Mouse (Mus musculus) intestine, embryonic 16.5 days (tissue): ENCODE data around the gene Tfpt. TPM values are rescaled to one million over a fixed set of nuclear protein-coding genes. Genes with fewer than 3 reads are reported as not detected.
"Not testable (repeated sequence)": the region's sequence is repeated elsewhere in the genome, so short reads cannot be mapped to it uniquely, and the experiment has no call there.

Experiments
- ATAC-seq: fragments of 200-750 bp; cut with Nextera tagmentation; 2 replicates; pipeline ENCODE4 v1.8.0; 2017; ENCODE audit warnings: moderate TSS enrichment, moderate library complexity
- H3K27ac ChIP-seq: fragments of 300-500 bp; sonication (generic); 2 replicates; pipeline ENCODE4 v1.5.1; 2014; ENCODE audit warnings: mild to moderate bottlenecking, low read length
- H3K27me3 ChIP-seq: fragments of 300-500 bp; sonication (generic); replicated peaks from 2 replicates; pipeline ENCODE4 v1.6.1; 2014; ENCODE audit warnings: low read length, control low read depth, mixed read lengths; ENCODE audit not compliant: control insufficient read depth, insufficient read depth
- H3K36me3 ChIP-seq: fragments of 300-500 bp; sonication (generic); 2 replicates; pipeline ENCODE4 v1.6.1; 2014; ENCODE audit warnings: low read length, control low read depth; ENCODE audit not compliant: control insufficient read depth, insufficient read depth
- H3K4me1 ChIP-seq: fragments of 300-500 bp; sonication (generic); 2 replicates; pipeline ENCODE4 v1.6.1; 2014; ENCODE audit warnings: low read length, control low read depth, mixed read lengths; ENCODE audit not compliant: control insufficient read depth, insufficient read depth
- H3K4me2 ChIP-seq: fragments of 300-500 bp; sonication (generic); 2 replicates; pipeline ENCODE4 v1.6.1; 2014; ENCODE audit warnings: low read depth, low read length, control low read depth
- H3K4me3 ChIP-seq: fragments of 300-500 bp; sonication (generic); 2 replicates; pipeline ENCODE4 v1.5.1; 2014; ENCODE audit warnings: mild to moderate bottlenecking, low read length
- H3K9ac ChIP-seq: fragments of 300-500 bp; sonication (generic); 2 replicates; pipeline ENCODE4 v1.6.1; 2014; ENCODE audit warnings: low read depth, low read length
- H3K9me3 ChIP-seq: fragments of 300-500 bp; sonication (generic); 2 replicates; pipeline ENCODE4 v1.6.1; 2016; ENCODE audit warnings: low read length, control low read depth; ENCODE audit not compliant: control insufficient read depth
- WGBS: fragments of 180-500 bp; shearing (Covaris S2); extraction: QIAGEN DNeasy Blood & Tissue Kit; methylation state at CpG from one replicate; pipeline ENCODE4 v1.1.7; 2014; 5-methylcytosine and 5-hydroxymethylcytosine counted together
- polyA plus RNA-seq: library from polyadenylated mRNA; unstranded; fragments of >200 nt; fragmentation: Nextera tagmentation; extraction: Ambion mirVana; gene quantifications from 2 replicates; pipeline ENCODE4 v1.2.1, GENCODE M21; 2015

The Tfpt gene
- polyA plus RNA-seq, 1 experiment from 2014 or later, result 18.0 TPM

- Histone ChIP-seq H3K27me3 (no peaks in the 10 kb centered on the region), H3K9me3 (0 out of 2 replicates have a peak, but pooled peaks cover 2% of the 10 kb centered on the region), H3K4me3 (no peak overlapping the region), H3K36me3 (no peaks in the 10 kb centered on the region), H3K4me1 (no peaks in the 10 kb centered on the region), H3K9ac (no peak overlapping the region), H3K4me2 (no peak overlapping the region), H3K27ac (no peak overlapping the region)
- no peak for ATAC-seq
- 94% methylated on average over 3 of the region's 3 CpGs for WGBS
Observed at GRCm38 (mm10) chr7:3608668-3609067, 21.1 kb downstream of the Tfpt start.

GRCm38 (mm10) chr7:3607391-3607790, 22.3 kb downstream of the Tfpt start:
- no peak for ATAC-seq
- 0 out of 2 replicates have a peak, but pooled peaks cover 2% of the 10 kb centered on the region for H3K9me3 ChIP-seq
- H3K27me3 ChIP-seq, result no peaks in the 10 kb centered on the region
- no peak overlapping the region for H3K4me3 ChIP-seq
- no peak overlapping the region for H3K27ac ChIP-seq
- 75% methylated on average over 6 of the region's 6 CpGs for WGBS
- no peak overlapping the region for H3K4me2 ChIP-seq
- H3K9ac ChIP-seq, result no peak overlapping the region
- no peaks in the 10 kb centered on the region for H3K4me1 ChIP-seq
- H3K36me3 ChIP-seq, result no peaks in the 10 kb centered on the region

DNA sequence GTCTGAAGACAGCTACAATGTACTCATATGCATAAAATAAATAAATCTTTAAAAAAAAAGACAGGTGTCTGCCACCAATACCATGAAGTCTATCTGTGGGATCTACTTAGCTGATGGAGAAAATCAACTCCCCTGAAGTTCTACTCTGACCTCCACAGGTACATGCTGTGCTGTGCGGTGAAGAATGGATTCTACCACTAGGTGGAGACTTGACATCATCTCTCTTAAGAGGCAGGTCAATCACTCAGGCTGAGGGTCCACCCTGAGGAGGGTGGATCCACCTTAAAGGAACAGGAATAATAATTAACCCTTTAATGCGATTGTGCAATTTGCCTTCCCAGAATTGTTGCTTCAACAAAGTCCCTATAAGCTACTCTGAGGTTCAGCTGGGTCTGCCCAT, 22.9 kb downstream of the Tfpt start:
- H3K9me3 ChIP-seq, result 0 out of 2 replicates have a peak, but pooled peaks cover 2% of the 10 kb centered on the region
- no peak overlapping the region for H3K4me3 ChIP-seq
- H3K4me1 ChIP-seq, result no peaks in the 10 kb centered on the region
- no peak overlapping the region for H3K9ac ChIP-seq
- no peaks in the 10 kb centered on the region for H3K27me3 ChIP-seq
- no peak overlapping the region for H3K4me2 ChIP-seq
- no peaks in the 10 kb centered on the region for H3K36me3 ChIP-seq
- 13% methylated on average over 2 of the region's 2 CpGs for WGBS
- no peak overlapping the region for H3K27ac ChIP-seq
- peak; percentile 65; the same call in 1 of the 2 replicates for ATAC-seq

- Histone ChIP-seq H3K4me2 (no peak overlapping the region), H3K27ac (no peak overlapping the region), H3K9ac (no peak overlapping the region), H3K4me1 (no peaks in the 10 kb centered on the region), H3K27me3 (no peaks in the 10 kb centered on the region), H3K9me3 (0 out of 2 replicates have a peak, but pooled peaks cover 2% of the 10 kb centered on the region), H3K4me3 (no peak overlapping the region), H3K36me3 (no peaks in the 10 kb centered on the region)
- 13% methylated on average over 4 of the region's 4 CpGs for WGBS
- no peak for ATAC-seq
Observed at GRCm38 (mm10) chr7:3601119-3601518, 28.6 kb downstream of the Tfpt start.

DNA sequence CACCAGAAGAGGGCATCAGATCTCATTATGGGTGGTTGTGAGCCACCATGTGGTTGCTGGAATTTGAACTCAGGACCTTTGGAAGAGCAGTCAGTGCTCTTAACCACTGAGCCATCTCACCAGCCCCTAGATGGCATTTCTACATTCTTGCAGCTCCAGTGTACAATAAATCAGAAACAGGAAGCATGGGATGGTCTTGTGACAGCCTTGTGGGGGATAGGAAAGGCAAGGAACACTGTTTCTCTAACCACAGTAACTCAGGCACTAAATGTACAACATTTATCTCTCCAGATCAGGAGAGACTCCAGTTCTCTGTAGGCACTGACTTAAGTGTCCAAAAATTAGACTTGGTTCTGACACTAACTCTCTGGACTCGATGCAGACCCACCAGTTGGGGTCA, 32.0 kb downstream of the Tfpt start:
- H3K36me3 ChIP-seq, H3K4me3 ChIP-seq: not testable (repeated sequence)
- 67% methylated on average over 1 of the region's 1 CpGs for WGBS

GRCm38 (mm10) chr7:3595146-3595545, 34.6 kb downstream of the Tfpt start:
- Histone ChIP-seq H3K27me3 (no peaks in the 10 kb centered on the region), H3K4me3 (peak overlapping the region; percentile 27), H3K4me2 (peak overlapping the region; percentile 33; the same call in 1 of the 2 replicates), H3K36me3 (no peaks in the 10 kb centered on the region), H3K4me1 (no peaks in the 10 kb centered on the region), H3K9me3 (no peaks in the 10 kb centered on the region), H3K27ac (no peak overlapping the region), H3K9ac (no peak overlapping the region)
- WGBS, result 9% methylated on average over 9 of the region's 9 CpGs
- peak; percentile 85 for ATAC-seq

More for the DNA sequence above, 32.0 kb downstream of the Tfpt start:
- ATAC-seq, H3K4me2 ChIP-seq, H3K9me3 ChIP-seq, H3K27ac ChIP-seq, H3K9ac ChIP-seq, H3K27me3 ChIP-seq, H3K4me1 ChIP-seq: not testable (repeated sequence)

DNA sequence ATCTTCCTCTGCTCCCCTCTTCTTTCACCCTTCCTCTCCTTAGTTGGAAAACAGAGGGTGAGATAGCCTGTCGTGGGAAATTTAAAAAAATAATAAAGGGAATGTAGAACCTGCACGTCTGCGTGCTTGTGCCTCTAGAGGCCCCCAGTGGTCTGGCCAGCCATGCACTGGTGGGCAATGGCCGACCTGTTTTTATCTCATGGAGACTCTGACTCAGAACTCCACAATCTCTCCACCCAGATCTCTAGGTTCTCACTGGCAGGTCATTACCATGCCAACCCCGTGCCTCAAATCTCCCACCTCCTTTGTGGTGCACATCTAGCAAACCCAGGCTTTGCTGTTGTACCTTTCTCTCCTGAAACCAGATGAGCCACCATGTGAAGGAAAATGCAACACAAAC, 35.0 kb downstream of the Tfpt start:
- Histone ChIP-seq H3K4me3 (peak overlapping the region; percentile 27), H3K27me3 (no peaks in the 10 kb centered on the region), H3K4me1 (no peaks in the 10 kb centered on the region), H3K36me3 (no peaks in the 10 kb centered on the region), H3K27ac (no peak overlapping the region), H3K4me2 (peak overlapping the region; percentile 33; the same call in 1 of the 2 replicates), H3K9ac (no peak overlapping the region), H3K9me3 (no peaks in the 10 kb centered on the region)
- peak; percentile 58; the same call in 1 of the 2 replicates for ATAC-seq
- 16% methylated on average over 5 of the region's 5 CpGs for WGBS

GRCm38 (mm10) chr7:3593855-3594254, 35.9 kb downstream of the Tfpt start:
- no peak overlapping the region for H3K4me2 ChIP-seq
- no peaks in the 10 kb centered on the region for H3K27me3 ChIP-seq
- no peak overlapping the region for H3K27ac ChIP-seq
- no peaks in the 10 kb centered on the region for H3K9me3 ChIP-seq
- no peak for ATAC-seq
- no peak overlapping the region for H3K9ac ChIP-seq
- no peaks in the 10 kb centered on the region for H3K36me3 ChIP-seq
- H3K4me3 ChIP-seq, result no peak overlapping the region
- no peaks in the 10 kb centered on the region for H3K4me1 ChIP-seq

GRCm38 (mm10) chr7:3591534-3591933, 38.2 kb downstream of the Tfpt start:
- Histone ChIP-seq H3K9me3 (no peaks in the 10 kb centered on the region), H3K4me1 (no peaks in the 10 kb centered on the region), H3K4me3 (no peak overlapping the region), H3K27me3 (no peaks in the 10 kb centered on the region), H3K36me3 (no peaks in the 10 kb centered on the region), H3K4me2 (no peak overlapping the region), H3K27ac (no peak overlapping the region), H3K9ac (no peak overlapping the region)
- ATAC-seq, result no peak
- WGBS, result 77% methylated on average over 1 of the region's 1 CpGs

DNA sequence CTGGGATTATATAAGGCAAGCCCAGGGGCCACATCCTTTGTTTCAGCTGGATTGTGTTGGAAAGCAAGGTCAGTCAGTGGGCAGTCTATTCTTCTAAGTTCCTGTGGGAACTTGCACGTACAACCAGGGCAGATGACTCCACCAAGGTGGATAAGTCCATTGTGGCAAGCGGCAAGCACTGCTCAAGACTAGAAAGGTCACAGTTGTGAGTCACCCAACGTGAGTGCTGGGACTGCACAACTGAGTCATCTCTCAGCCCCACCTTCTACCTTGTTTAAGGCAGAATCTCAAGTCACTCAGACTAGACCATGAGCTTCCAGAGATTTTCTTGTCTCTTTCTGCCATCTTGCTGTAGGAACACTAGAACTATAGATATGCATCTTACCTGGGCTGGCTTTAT, 39.2 kb downstream of the Tfpt start:
- Histone ChIP-seq H3K27ac (no peak overlapping the region), H3K4me2 (no peak overlapping the region), H3K36me3 (no peaks in the 10 kb centered on the region), H3K4me3 (no peak overlapping the region), H3K9ac (no peak overlapping the region), H3K9me3 (no peaks in the 10 kb centered on the region), H3K4me1 (no peaks in the 10 kb centered on the region), H3K27me3 (no peaks in the 10 kb centered on the region)
- ATAC-seq, result no peak
- WGBS, result 87% methylated on average over 3 of the region's 3 CpGs
